Mouse (Mus musculus) Patski (cell line): ENCODE data around the gene Gstcd. TPM values are rescaled to one million over a fixed set of nuclear protein-coding genes. Genes with fewer than 3 reads are reported as not detected.

ENCODE experiments used
- ATAC-seq: fragments of 100-300 bp; one replicate; pipeline ENCODE4 v1.8.0; 2021
- CTCF ChIA-PET: fragments of 350-600 bp; sonication (Branson Sonifier 250); formaldehyde crosslinking; loops from one replicate; lab custom pipeline; 2022; ENCODE audit warnings: inconsistent platforms; lab: Charles Lee
- POLR2A ChIA-PET: fragments of 350-600 bp; sonication (Branson Sonifier 250); formaldehyde crosslinking; loops from one replicate; lab custom pipeline; 2022; ENCODE audit warnings: antibody characterized with exemption, inconsistent platforms; lab: Charles Lee
- DNase-seq: peaks from one replicate; pipeline ENCODE4 v3.0.0-alpha.2; 2011; ENCODE audit warnings: low read depth, low spot score
- H3K27me3 ChIP-seq: fragments of 371-371 bp; one replicate; pipeline ENCODE4 v1.5.1; 2021
- CTCF ChIP-seq: fragments of 100-300 bp; IDR thresholded peaks from one replicate; pipeline ENCODE4 v1.5.1; 2021
- in situ Hi-C: fragments of 300-500 bp; cut with MboI; formaldehyde crosslinking; loops from 3 replicates; pipeline ENCODE4 v1.11.1; 2018; ENCODE audit warnings: low pct_unique_long_range_greater_than_20kb, mixed read lengths
- polyA plus RNA-seq: library from polyadenylated mRNA; unstranded; gene quantifications from one replicate; pipeline ENCODE4 v1.2.3, GENCODE M21; 2021

Gstcd gene
- 26.3 TPM for polyA plus RNA-seq

- ATAC-seq (peak; percentile 92), DNase-seq (peak; percentile 93)
- in situ Hi-C loops, result no loop called here
- ChIA-PET POLR2A (interaction anchor here (0.8 to 1.7 kb wide), 4 partner anchors 10 to 310 kb away, joined by 3 to 4 read pairs (median 3); no protein-coding TSS in a partner anchor), CTCF (interaction anchor here (1.0 to 9.2 kb wide), 4 partner anchors 12 to 345 kb away, joined by 3 to 52 read pairs (median 3); no protein-coding TSS in a partner anchor)
- H3K27me3 ChIP-seq, result no peaks in the 10 kb centered on the region
- no peak for TF ChIP-seq CTCF
Measured at GRCm38 (mm10) chr3:133091664-133092273, at the start of gene Gstcd, which contains the start of gene Ints12. Gene Gstcd, minus strand, starts transcription at chr3:133092033. Gene Ints12, plus strand, starts transcription at chr3:133091840.

- TF ChIP-seq CTCF, result no peak
- ChIA-PET CTCF (interaction anchor here (1.3 to 1.5 kb wide), 2 partner anchors 139 to 164 kb away, joined by 3 to 4 read pairs; no protein-coding TSS in a partner anchor), POLR2A (no interaction called here)
- ATAC-seq (no peak), DNase-seq (no peak)
- in situ Hi-C loops, result no loop called here
- peaks cover 9% of the 10 kb centered on the region for H3K27me3 ChIP-seq
Measured at GRCm38 (mm10) chr3:133132611-133133010, 40.8 kb upstream of the Gstcd start.

- no peak for DNase-seq
- ATAC-seq, result no peak
- CTCF ChIA-PET, result interaction anchor here (1.0 to 1.5 kb wide), 3 partner anchors 14 to 165 kb away, joined by 3 to 4 read pairs (median 3); no protein-coding TSS in a partner anchor
- POLR2A ChIA-PET, result no interaction called here
- no peak for TF ChIP-seq CTCF
- in situ Hi-C loops, result no loop called here
- H3K27me3 ChIP-seq, result peaks cover 9% of the 10 kb centered on the region
Measured at GRCm38 (mm10) chr3:133131372-133131771, 39.5 kb upstream of the Gstcd start.

- ATAC-seq (no peak), DNase-seq (no peak)
- H3K27me3 ChIP-seq, result peaks cover 12% of the 10 kb centered on the region
- no peak for TF ChIP-seq CTCF
- ChIA-PET CTCF (interaction anchor here (0.6 to 6.3 kb wide), 2 partner anchors 8 to 159 kb away, joined by 4 to 41 read pairs; no protein-coding TSS in a partner anchor), POLR2A (interaction anchor here (0.9 kb wide), 1 partner anchor 52 kb away, joined by 3 read pairs; no protein-coding TSS in a partner anchor)
- in situ Hi-C loops, result loop anchor here (10.0 kb wide), 2 partner anchors 162 to 1512 kb away; no protein-coding TSS in a partner anchor
Measured at GRCm38 (mm10) chr3:133113281-133113680, 21.4 kb upstream of the Gstcd start.

GRCm38 (mm10) chr3:133111741-133112140, 19.9 kb upstream of the Gstcd start:
- TF ChIP-seq CTCF, result peak; percentile 62
- H3K27me3 ChIP-seq, result peaks cover 12% of the 10 kb centered on the region
- ChIA-PET POLR2A (interaction anchor here (1.1 kb wide), 1 partner anchor 367 kb away, joined by 3 read pairs; no protein-coding TSS in a partner anchor), CTCF (interaction anchor here (0.6 to 6.3 kb wide), 6 partner anchors 8 to 366 kb away, joined by 3 to 41 read pairs (median 4); no protein-coding TSS in a partner anchor)
- peak; percentile 84 for ATAC-seq
- DNase-seq, result no peak
- in situ Hi-C loops, result loop anchor here (10.0 kb wide), 2 partner anchors 163 to 1513 kb away; no protein-coding TSS in a partner anchor

GRCm38 (mm10) chr3:133109844-133110243, 18.0 kb upstream of the Gstcd start:
- POLR2A ChIA-PET, result no interaction called here
- ATAC-seq, result no peak
- H3K27me3 ChIP-seq, result peaks cover 8% of the 10 kb centered on the region
- in situ Hi-C loops, result loop anchor here (10.0 kb wide), 2 partner anchors 165 to 1515 kb away; no protein-coding TSS in a partner anchor
- DNase-seq, result no peak
- CTCF ChIA-PET, result interaction anchor here (0.9 to 6.3 kb wide), 4 partner anchors 15 to 163 kb away, joined by 3 to 41 read pairs (median 4); no protein-coding TSS in a partner anchor
- no peak for TF ChIP-seq CTCF

GRCm38 (mm10) chr3:133108731-133109130, 16.9 kb upstream of the Gstcd start:
- peaks cover 2% of the 10 kb centered on the region for H3K27me3 ChIP-seq
- CTCF ChIA-PET, result interaction anchor here (0.8 to 6.3 kb wide), 4 partner anchors 14 to 164 kb away, joined by 3 to 41 read pairs (median 3); no protein-coding TSS in a partner anchor
- no peak for ATAC-seq

GRCm38 (mm10) chr3:133104436-133104835, 12.6 kb upstream of the Gstcd start:
- no peak for ATAC-seq
- TF ChIP-seq CTCF, result no peak
- POLR2A ChIA-PET, result no interaction called here
- CTCF ChIA-PET, result interaction anchor here (1.2 to 2.2 kb wide), 2 partner anchors 13 to 357 kb away, joined by 3 to 5 read pairs; partner anchors contain the start of genes Gstcd and Ints12
- no peaks in the 10 kb centered on the region for H3K27me3 ChIP-seq
- no peak for DNase-seq
- in situ Hi-C loops, result no loop called here

More at GRCm38 (mm10) chr3:133108731-133109130, 16.9 kb upstream of the Gstcd start:
- POLR2A ChIA-PET, result no interaction called here
- in situ Hi-C loops, result no loop called here
- DNase-seq, result no peak
- TF ChIP-seq CTCF, result no peak

- DNase-seq (no peak), ATAC-seq (no peak)
- no peak for TF ChIP-seq CTCF
- CTCF ChIA-PET, result interaction anchor here (1.2 to 2.2 kb wide), 2 partner anchors 12 to 356 kb away, joined by 3 to 5 read pairs; partner anchors contain the start of genes Gstcd and Ints12
- POLR2A ChIA-PET, result no interaction called here
- no peaks in the 10 kb centered on the region for H3K27me3 ChIP-seq
- in situ Hi-C loops, result no loop called here
Measured at GRCm38 (mm10) chr3:133103768-133104167, 11.9 kb upstream of the Gstcd start.

GRCm38 (mm10) chr3:133098909-133099308, 7.1 kb upstream of the Gstcd start:
- ATAC-seq (no peak), DNase-seq (no peak)
- no peaks in the 10 kb centered on the region for H3K27me3 ChIP-seq
- in situ Hi-C loops, result no loop called here
- TF ChIP-seq CTCF, result no peak
- POLR2A ChIA-PET, result no interaction called here
- CTCF ChIA-PET, result interaction anchor here (1.0 to 2.2 kb wide), 2 partner anchors 12 to 352 kb away, joined by 3 to 5 read pairs; no protein-coding TSS in a partner anchor
